Mouse (Mus musculus) urinary bladder, adult 18-20 months (tissue): ENCODE measurements at regions not wholly inside any gene's neighbourhood (a gene's known extent, or its start where the extent isn't known, plus 50 kb on each side); places are given as distances from the start of the nearest gene placed in this dataset.

Experiments used
- DNase-seq, 2 experiments: peaks; one replicate each; pipeline ENCODE4 v3.0.0; 2022; ENCODE audit warnings: low spot score in 2 of 2, mixed read lengths in 2 of 2

- DNase-seq = no peak
These were observed 155.7 kb downstream of the Dad1 start for GRCm38 (mm10) chr14:54098122-54098775.

GRCm38 (mm10) chr14:54097026-54097425 is 156.9 kb downstream of the Dad1 start:
- DNase-seq = no peak

- no peak for DNase-seq
These were observed 161.5 kb downstream of the Dad1 start for GRCm38 (mm10) chr14:54092444-54092843.

- DNase-seq = no peak
These were observed 167.2 kb downstream of the Dad1 start for GRCm38 (mm10) chr14:54086660-54087059.

- no peak for DNase-seq
These were observed 179.2 kb downstream of the Dad1 start for GRCm38 (mm10) chr14:54074659-54075058.

GRCm38 (mm10) chr14:54072283-54072912 is 181.5 kb downstream of the Dad1 start:
- DNase-seq = no peak

- no peak for DNase-seq
These were observed 183.7 kb downstream of the Dad1 start for GRCm38 (mm10) chr14:54070240-54070639.

- no peak for DNase-seq
These were observed 185.2 kb downstream of the Dad1 start for GRCm38 (mm10) chr14:54068684-54069083.

- no peak for DNase-seq
These were observed 188.4 kb downstream of the Dad1 start for GRCm38 (mm10) chr14:54065466-54065865.

- DNase-seq = peak; percentile 25 to 55
These were observed 189.1 kb downstream of the Dad1 start for GRCm38 (mm10) chr14:54064541-54065402.

GRCm38 (mm10) chr14:54061570-54061969 is 192.3 kb downstream of the Dad1 start:
- no peak for DNase-seq

GRCm38 (mm10) chr14:54059776-54060175 is 194.1 kb downstream of the Dad1 start:
- peak; percentile 23 to 45 for DNase-seq

- no peak for DNase-seq
These were observed 194.8 kb downstream of the Dad1 start for GRCm38 (mm10) chr14:54059096-54059495.

- no peak for DNase-seq
These were observed 197.2 kb downstream of the Dad1 start for GRCm38 (mm10) chr14:54056691-54057090.

- no peak for DNase-seq
These were observed 198.5 kb downstream of the Dad1 start for GRCm38 (mm10) chr14:54055390-54055789.

GRCm38 (mm10) chr14:54042286-54042685 is 211.6 kb downstream of the Dad1 start:
- DNase-seq = no peak

GRCm38 (mm10) chr14:54040644-54041043 is 213.3 kb downstream of the Dad1 start:
- no peak for DNase-seq

GRCm38 (mm10) chr14:54034516-54034915 is 219.4 kb downstream of the Dad1 start:
- DNase-seq = no peak

- no peak for DNase-seq
These were observed 230.4 kb downstream of the Dad1 start for GRCm38 (mm10) chr14:54023552-54023951.

- DNase-seq = no peak
These were observed 232.5 kb downstream of the Dad1 start for GRCm38 (mm10) chr14:54021443-54021842.

- no peak for DNase-seq
These were observed 239.3 kb downstream of the Dad1 start for GRCm38 (mm10) chr14:54014628-54015027.

GRCm38 (mm10) chr14:54002083-54002482 is 251.8 kb downstream of the Dad1 start:
- DNase-seq = no peak

- DNase-seq = no peak
These were observed 253.4 kb downstream of the Dad1 start for GRCm38 (mm10) chr14:54000527-54000926.
